Mouse (Mus musculus) urinary bladder, postnatal 36 days (tissue): ENCODE measurements at regions not wholly inside any gene's neighbourhood (a gene's known extent, or its start where the extent isn't known, plus 50 kb on each side); places are given as distances from the start of the nearest gene placed in this dataset.

ENCODE experiments used
- DNase-seq, 2 experiments: peaks; one replicate each; pipeline ENCODE4 v3.0.0; 2022; ENCODE audit warnings: low spot score in 2 of 2, mixed read lengths in 1 of 2

DNA sequence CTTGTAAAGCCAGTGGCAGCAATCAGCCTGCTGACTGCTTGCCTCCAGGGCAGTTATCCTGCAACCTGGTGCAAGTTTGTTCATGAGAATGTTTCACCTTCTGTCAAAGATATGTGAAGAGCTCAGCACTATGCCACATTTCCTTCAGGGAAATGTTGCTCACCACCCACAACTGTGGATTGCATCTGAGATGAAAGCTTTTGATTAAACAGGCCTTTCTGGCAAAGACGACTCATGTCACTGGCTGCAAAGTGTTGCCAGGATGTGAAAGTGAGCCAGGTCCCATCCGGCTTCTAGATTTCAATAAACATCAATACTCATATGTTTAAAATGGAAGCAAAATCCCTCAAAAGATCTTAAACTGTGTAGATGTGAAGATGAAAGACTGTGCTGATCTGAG is 2121.0 kb downstream of the Gm37988 start:
- DNase-seq: no peak

DNA sequence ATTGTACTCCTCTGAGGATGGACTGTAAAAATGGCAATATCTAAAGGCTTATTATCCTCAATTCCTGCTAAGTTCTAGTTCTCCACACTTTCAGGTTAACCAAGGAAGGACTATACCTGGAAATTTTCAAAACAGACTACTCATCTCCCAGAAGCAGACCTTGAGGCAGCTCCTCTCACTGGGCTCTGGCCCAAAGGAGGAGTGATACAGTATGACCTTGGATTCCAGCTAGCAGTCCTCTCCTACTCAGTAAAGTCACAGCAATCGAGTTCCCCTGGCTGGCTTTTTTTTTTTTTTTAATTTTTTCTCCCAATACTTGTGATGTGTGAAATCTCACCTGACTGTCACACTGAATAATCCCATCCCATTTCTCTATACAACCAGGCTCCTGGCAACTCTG is 2124.2 kb downstream of the Gm37988 start:
- no peak for DNase-seq

DNA sequence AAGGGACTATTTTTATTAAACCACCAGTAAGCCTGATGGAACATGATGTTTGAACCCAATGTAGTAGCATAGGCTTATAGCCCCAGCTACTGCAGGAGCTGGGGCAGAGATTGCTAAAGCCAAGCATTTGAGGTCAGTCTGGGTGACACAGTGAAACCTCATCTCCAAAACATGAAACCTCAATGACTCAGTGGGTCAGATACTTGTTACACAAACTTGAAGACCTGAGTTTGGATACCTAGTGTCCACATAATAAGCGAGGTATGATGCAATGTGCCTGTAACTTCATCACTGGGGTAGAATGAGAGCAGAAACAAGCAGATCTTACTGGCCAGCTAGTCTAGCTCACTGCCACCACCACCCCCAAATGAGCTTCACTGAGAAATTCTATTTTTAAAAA is 2162.1 kb downstream of the Gm37988 start:
- no peak for DNase-seq

DNA sequence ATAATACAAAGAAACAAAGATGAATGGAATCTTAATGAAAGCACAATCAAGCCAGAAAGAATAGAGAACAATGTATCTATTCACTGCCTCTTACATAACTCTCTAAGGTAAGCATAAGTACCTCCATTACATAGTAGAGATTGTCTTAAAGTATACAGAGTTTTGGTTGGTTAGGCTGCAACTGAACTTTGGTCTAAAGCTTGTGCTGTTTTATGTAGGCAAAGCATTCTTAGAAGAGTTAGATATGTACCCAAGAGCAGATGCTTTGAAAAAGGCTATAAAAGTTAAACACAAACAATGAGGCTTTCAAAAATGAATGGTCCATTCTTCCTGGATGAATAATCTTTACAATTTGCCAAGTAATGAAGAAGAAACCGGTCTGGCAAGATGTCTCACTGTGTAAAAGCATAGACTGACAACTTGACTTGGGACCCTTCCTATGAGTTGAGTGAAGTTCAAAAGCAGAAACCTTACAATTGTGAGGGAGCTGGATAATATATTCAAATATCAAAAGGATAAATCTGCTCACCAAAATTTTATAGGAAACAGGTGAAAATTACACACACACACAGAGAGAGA is 2166.1 kb downstream of the Gm37988 start:
- no peak for DNase-seq

DNA sequence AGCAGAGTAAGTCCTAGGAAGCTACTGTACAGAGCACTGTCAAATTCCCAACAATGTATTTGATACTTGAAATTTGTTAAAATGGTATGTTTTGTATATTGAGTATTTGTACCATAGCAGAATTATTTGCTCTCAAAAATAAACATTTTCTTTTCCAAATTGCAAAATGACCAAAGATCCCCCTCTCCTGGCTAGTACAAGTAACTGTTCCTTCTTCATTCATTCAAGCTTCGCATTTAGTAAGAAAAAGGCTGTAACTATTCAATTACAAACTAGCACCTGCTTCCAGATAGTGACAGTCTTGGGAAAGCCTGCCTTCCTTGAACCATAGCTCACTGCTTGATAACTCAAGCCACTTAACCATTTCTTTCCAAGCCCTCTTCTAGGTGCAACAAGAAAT is 2171.9 kb downstream of the Gm37988 start:
- no peak for DNase-seq

DNA sequence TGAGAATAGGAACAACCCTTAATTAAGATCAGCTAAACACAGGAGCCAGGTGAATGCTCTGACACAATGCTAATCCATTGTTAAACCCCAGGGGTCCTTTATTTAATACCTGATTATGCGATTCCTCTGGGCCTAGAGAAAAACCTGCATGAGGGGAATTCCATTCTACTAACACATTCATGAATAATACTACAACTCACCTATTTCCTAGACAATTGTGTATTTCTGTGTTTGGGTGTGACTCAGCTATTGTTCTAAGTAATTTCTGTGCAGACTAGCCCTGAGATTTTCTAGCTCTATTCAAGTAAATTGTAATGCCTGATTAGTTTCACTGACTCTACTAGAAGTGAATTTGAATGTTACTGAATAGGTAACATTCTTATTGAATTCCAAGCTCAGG is 2176.5 kb downstream of the Gm37988 start:
- no peak for DNase-seq

DNA sequence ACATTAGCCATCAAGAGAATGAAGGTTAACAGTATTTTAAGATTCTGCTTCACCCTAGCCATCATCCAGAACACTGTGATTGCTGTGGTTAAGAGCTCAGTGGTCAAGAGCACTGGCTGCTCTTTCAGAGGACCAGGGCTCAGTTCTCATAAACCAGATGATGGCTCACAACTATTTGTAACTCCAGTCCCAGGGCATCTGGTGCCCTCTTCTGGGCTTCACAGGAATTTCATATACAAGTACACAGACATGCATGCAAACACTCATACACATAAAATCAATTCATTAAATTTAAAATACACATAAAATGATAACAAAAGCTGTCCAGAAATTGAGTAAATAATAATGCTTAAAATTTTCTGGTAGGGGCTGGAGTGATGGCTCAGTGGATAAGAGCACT is 2189.9 kb downstream of the Gm37988 start:
- no peak for DNase-seq

DNA sequence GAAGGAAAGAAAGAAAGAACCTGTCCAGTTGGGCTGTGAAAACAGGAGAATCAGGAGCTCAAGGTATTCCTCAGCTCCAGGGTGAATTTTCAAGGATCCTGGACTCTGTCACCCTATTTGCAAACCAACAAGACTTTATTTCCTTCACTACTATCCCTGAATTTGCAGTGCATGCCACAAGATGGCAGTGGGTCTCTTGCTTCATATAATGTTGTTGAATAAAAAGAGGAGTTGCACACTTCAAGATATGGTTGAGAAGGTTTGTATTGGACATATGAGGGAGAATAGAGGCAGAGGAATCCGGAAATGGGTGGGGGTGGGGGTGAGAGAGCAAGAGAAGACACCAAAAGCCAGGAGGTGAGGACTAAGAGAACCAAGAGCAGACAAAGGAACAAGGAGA is 2202.5 kb downstream of the Gm37988 start:
- peak; percentile 7 to 28 for DNase-seq
